Mouse (Mus musculus) testis, adult 2 months (tissue): Measurements from ENCODE around the gene Tecta.
A peak's percentile ranks its signal among the peaks of the same experiment; 100 is the strongest.

ENCODE experiments used
- CTCF ChIP-seq: fragments of 200-500 bp; IDR thresholded peaks from 2 replicates; pipeline ENCODE4 v1.5.1; 2012; ENCODE audit warnings: low read depth, mild to moderate bottlenecking, inconsistent platforms, low read length, moderate library complexity; ENCODE audit not compliant: control insufficient read depth, insufficient read depth, insufficient replicate concordance
- POLR2A ChIP-seq: fragments of 200-500 bp; IDR thresholded peaks from 2 replicates; pipeline ENCODE4 v1.6.1; 2012; ENCODE audit warnings: low read depth, mild to moderate bottlenecking, inconsistent platforms, low read length, moderate library complexity; ENCODE audit not compliant: control insufficient read depth

- TF ChIP-seq POLR2A (no peak), CTCF (peak; percentile 45; the same call in 1 of the 2 replicates)
Measured at GRCm38 (mm10) chr9:42324640-42325394, 74.9 kb downstream of the Tecta start.
